Mouse (Mus musculus) forebrain, embryonic 13.5 days (tissue): ENCODE data around the gene Ptprz1. TPM values are rescaled to one million over a fixed set of nuclear protein-coding genes. Genes with fewer than 3 reads are reported as not detected.
A peak's percentile ranks its signal among the peaks of the same experiment; 100 is the strongest.

Source experiments
- ATAC-seq: fragments of 200-750 bp; cut with Nextera tagmentation; 2 replicates; pipeline ENCODE4 v1.8.0; 2017
- H3K27ac ChIP-seq: fragments of 300-500 bp; sonication (generic); 2 replicates; pipeline ENCODE4 v1.5.1; 2015; ENCODE audit warnings: inconsistent platforms, mild to moderate bottlenecking, moderate library complexity
- H3K27me3 ChIP-seq: fragments of 300-500 bp; sonication (generic); 2 replicates; pipeline ENCODE4 v1.6.1; 2015; ENCODE audit warnings: mild to moderate bottlenecking, inconsistent platforms
- H3K36me3 ChIP-seq: fragments of 300-500 bp; sonication (generic); 2 replicates; pipeline ENCODE4 v1.6.1; 2015; ENCODE audit warnings: mild to moderate bottlenecking, inconsistent platforms; ENCODE audit not compliant: poor library complexity, severe bottlenecking
- H3K4me1 ChIP-seq: fragments of 300-500 bp; sonication (generic); 2 replicates; pipeline ENCODE4 v1.6.1; 2015; ENCODE audit warnings: inconsistent platforms
- H3K4me2 ChIP-seq: fragments of 300-500 bp; sonication (generic); 2 replicates; pipeline ENCODE4 v1.6.1; 2015; ENCODE audit warnings: inconsistent platforms, mild to moderate bottlenecking, moderate library complexity
- H3K4me3 ChIP-seq: fragments of 300-500 bp; sonication (generic); 2 replicates; pipeline ENCODE4 v1.5.1; 2015; ENCODE audit warnings: mild to moderate bottlenecking, inconsistent platforms
- H3K9ac ChIP-seq: fragments of 300-500 bp; sonication (generic); 2 replicates; pipeline ENCODE4 v1.6.1; 2015; ENCODE audit warnings: mild to moderate bottlenecking, inconsistent platforms
- H3K9me3 ChIP-seq: fragments of 300-500 bp; sonication (generic); replicated peaks from 2 replicates; pipeline ENCODE4 v1.6.1; 2016; ENCODE audit warnings: inconsistent platforms
- WGBS: fragments of 180-500 bp; shearing (Covaris S2); methylation state at CpG from one replicate; pipeline ENCODE4 v1.1.7; 2015; 5-methylcytosine and 5-hydroxymethylcytosine counted together
- polyA plus RNA-seq: library from polyadenylated mRNA; unstranded; fragments of >200 nt; fragmentation: Nextera tagmentation; extraction: Ambion mirVana; gene quantifications from 2 replicates; pipeline ENCODE4 v1.2.1, GENCODE M21; 2015

The Ptprz1 gene
- polyA plus RNA-seq, 1 experiment from 2014 or later, result 82.0 TPM

GRCm38 (mm10) chr6:22922880-22923279, 47.6 kb downstream of the Ptprz1 start:
- Histone ChIP-seq H3K36me3 (no peaks in the 10 kb centered on the region), H3K4me3 (no peak overlapping the region), H3K27me3 (no peaks in the 10 kb centered on the region), H3K9ac (no peak overlapping the region), H3K4me1 (peaks cover 12% of the 10 kb centered on the region), H3K9me3 (no peaks in the 10 kb centered on the region), H3K4me2 (no peak overlapping the region), H3K27ac (peak overlapping the region; percentile 44)
- 2% methylated on average over 1 of the region's 1 CpGs for WGBS
- ATAC-seq, result peak; percentile 90

- ATAC-seq, result peak; percentile 60; the same call in 1 of the 2 replicates
- H3K4me2 ChIP-seq, result no peak overlapping the region
- 51% methylated on average over 2 of the region's 2 CpGs for WGBS
- H3K4me1 ChIP-seq, result peaks cover 16% of the 10 kb centered on the region
- H3K9me3 ChIP-seq, result no peaks in the 10 kb centered on the region
- H3K27ac ChIP-seq, result no peak overlapping the region
- no peak overlapping the region for H3K9ac ChIP-seq
- H3K27me3 ChIP-seq, result no peaks in the 10 kb centered on the region
- no peak overlapping the region for H3K4me3 ChIP-seq
- H3K36me3 ChIP-seq, result no peaks in the 10 kb centered on the region
Observed at GRCm38 (mm10) chr6:22932768-22933265, 57.5 kb downstream of the Ptprz1 start.

GRCm38 (mm10) chr6:22937126-22937525, 61.8 kb downstream of the Ptprz1 start:
- WGBS, result 37% methylated on average over 4 of the region's 4 CpGs
- no peaks in the 10 kb centered on the region for H3K9me3 ChIP-seq
- no peak overlapping the region for H3K27ac ChIP-seq
- ATAC-seq, result no peak
- no peaks in the 10 kb centered on the region for H3K36me3 ChIP-seq
- H3K4me2 ChIP-seq, result no peak overlapping the region
- H3K4me1 ChIP-seq, result peaks cover 46% of the 10 kb centered on the region
- no peak overlapping the region for H3K4me3 ChIP-seq
- no peak overlapping the region for H3K9ac ChIP-seq
- H3K27me3 ChIP-seq, result no peaks in the 10 kb centered on the region

- no peak overlapping the region; the same call in 1 of the 2 replicates for H3K4me2 ChIP-seq
- WGBS, result 22% methylated on average over 5 of the region's 5 CpGs
- peaks cover 46% of the 10 kb centered on the region for H3K4me1 ChIP-seq
- no peak overlapping the region for H3K4me3 ChIP-seq
- no peak overlapping the region; the same call in 1 of the 2 replicates for H3K27ac ChIP-seq
- ATAC-seq, result peak; percentile 62
- H3K9ac ChIP-seq, result no peak overlapping the region
- no peaks in the 10 kb centered on the region for H3K36me3 ChIP-seq
- no peaks in the 10 kb centered on the region for H3K9me3 ChIP-seq
- no peaks in the 10 kb centered on the region for H3K27me3 ChIP-seq
Observed at GRCm38 (mm10) chr6:22937526-22937925, 62.2 kb downstream of the Ptprz1 start.

- H3K9ac ChIP-seq, result no peak overlapping the region
- WGBS, result 98% methylated on average over 3 of the region's 3 CpGs
- no peak overlapping the region for H3K4me2 ChIP-seq
- no peaks in the 10 kb centered on the region for H3K36me3 ChIP-seq
- H3K4me3 ChIP-seq, result no peak overlapping the region
- H3K27me3 ChIP-seq, result no peaks in the 10 kb centered on the region
- no peak for ATAC-seq
- H3K4me1 ChIP-seq, result peaks cover 23% of the 10 kb centered on the region
- no peak overlapping the region for H3K27ac ChIP-seq
- no peaks in the 10 kb centered on the region for H3K9me3 ChIP-seq
Observed at GRCm38 (mm10) chr6:22944191-22944590, 68.9 kb downstream of the Ptprz1 start.

- H3K27me3 ChIP-seq, result no peaks in the 10 kb centered on the region
- no peak overlapping the region for H3K9ac ChIP-seq
- H3K36me3 ChIP-seq, result peaks cover 21% of the 10 kb centered on the region
- no peak overlapping the region for H3K27ac ChIP-seq
- H3K4me1 ChIP-seq, result no peaks in the 10 kb centered on the region
- ATAC-seq, result no peak
- no peak overlapping the region for H3K4me3 ChIP-seq
- WGBS, result 94% methylated on average over 3 of the region's 3 CpGs
- H3K4me2 ChIP-seq, result no peak overlapping the region
- H3K9me3 ChIP-seq, result 0 out of 2 replicates have a peak, but pooled peaks cover 3% of the 10 kb centered on the region
Observed at GRCm38 (mm10) chr6:22963374-22963773, 88.1 kb downstream of the Ptprz1 start.

- H3K27me3 ChIP-seq, result no peaks in the 10 kb centered on the region
- 48% methylated on average over 2 of the region's 2 CpGs for WGBS
- 0 out of 2 replicates have a peak, but pooled peaks cover 3% of the 10 kb centered on the region for H3K9me3 ChIP-seq
- no peak overlapping the region for H3K4me3 ChIP-seq
- ATAC-seq, result peak; percentile 45; the same call in 1 of the 2 replicates
- no peak overlapping the region for H3K9ac ChIP-seq
- no peak overlapping the region for H3K4me2 ChIP-seq
- H3K4me1 ChIP-seq, result no peaks in the 10 kb centered on the region
- no peak overlapping the region for H3K27ac ChIP-seq
- H3K36me3 ChIP-seq, result peaks cover 18% of the 10 kb centered on the region
Observed at GRCm38 (mm10) chr6:22968073-22968472, 92.8 kb downstream of the Ptprz1 start.

- Histone ChIP-seq H3K9me3 (peaks cover 10% of the 10 kb centered on the region), H3K36me3 (peaks cover 25% of the 10 kb centered on the region), H3K27ac (no peak overlapping the region), H3K27me3 (no peaks in the 10 kb centered on the region), H3K4me1 (peaks cover 7% of the 10 kb centered on the region; the same call in 1 of the 2 replicates), H3K4me3 (no peak overlapping the region), H3K4me2 (peak overlapping the region; percentile 36), H3K9ac (no peak overlapping the region)
- peak; percentile 88 for ATAC-seq
- WGBS, result 2% methylated on average over 9 of the region's 9 CpGs
Observed at GRCm38 (mm10) chr6:22983769-22984519, 108.6 kb downstream of the Ptprz1 start.

- H3K4me2 ChIP-seq, result peak overlapping the region; percentile 36
- WGBS, result 4% methylated on average over 5 of the region's 5 CpGs
Observed at GRCm38 (mm10) chr6:22984520-22985154, 109.3 kb downstream of the Ptprz1 start.

GRCm38 (mm10) chr6:23003152-23003551, 127.8 kb downstream of the Ptprz1 start:
- 26% methylated on average over 3 of the region's 3 CpGs for WGBS
- no peak; the same call in 1 of the 2 replicates for ATAC-seq

More at GRCm38 (mm10) chr6:22984520-22985154, 109.3 kb downstream of the Ptprz1 start:
- peaks cover 23% of the 10 kb centered on the region for H3K36me3 ChIP-seq
- H3K27ac ChIP-seq, result no peak overlapping the region
- peak; percentile 72 for ATAC-seq
- no peak overlapping the region for H3K4me3 ChIP-seq
- H3K9me3 ChIP-seq, result peaks cover 10% of the 10 kb centered on the region
- no peaks in the 10 kb centered on the region for H3K27me3 ChIP-seq
- peaks cover 7% of the 10 kb centered on the region; the same call in 1 of the 2 replicates for H3K4me1 ChIP-seq
- no peak overlapping the region; the same call in 1 of the 2 replicates for H3K9ac ChIP-seq

GRCm38 (mm10) chr6:23014988-23015613, 139.8 kb downstream of the Ptprz1 start:
- H3K4me1 ChIP-seq, result no peaks in the 10 kb centered on the region
- H3K4me3 ChIP-seq, result no peak overlapping the region
- H3K9ac ChIP-seq, result no peak overlapping the region
- no peak overlapping the region for H3K4me2 ChIP-seq
- H3K27ac ChIP-seq, result no peak overlapping the region
- H3K9me3 ChIP-seq, result no peaks in the 10 kb centered on the region
- H3K36me3 ChIP-seq, result peaks cover 23% of the 10 kb centered on the region
- WGBS, result 38% methylated on average over 4 of the region's 4 CpGs
- ATAC-seq, result peak; percentile 48; the same call in 1 of the 2 replicates
- no peaks in the 10 kb centered on the region for H3K27me3 ChIP-seq

More at GRCm38 (mm10) chr6:23003152-23003551, 127.8 kb downstream of the Ptprz1 start:
- Histone ChIP-seq H3K9me3 (no peaks in the 10 kb centered on the region), H3K4me2 (no peak overlapping the region), H3K36me3 (peaks cover 35% of the 10 kb centered on the region), H3K4me3 (no peak overlapping the region), H3K4me1 (no peaks in the 10 kb centered on the region), H3K27me3 (no peaks in the 10 kb centered on the region), H3K9ac (no peak overlapping the region), H3K27ac (no peak overlapping the region)

- H3K27ac ChIP-seq, result no peak overlapping the region
- ATAC-seq, result no peak
- no peaks in the 10 kb centered on the region for H3K27me3 ChIP-seq
- H3K4me1 ChIP-seq, result no peaks in the 10 kb centered on the region
- H3K4me3 ChIP-seq, result no peak overlapping the region
- H3K9ac ChIP-seq, result no peak overlapping the region
- 91% methylated on average over 1 of the region's 1 CpGs for WGBS
- H3K4me2 ChIP-seq, result no peak overlapping the region
- H3K36me3 ChIP-seq, result peaks cover 35% of the 10 kb centered on the region
- H3K9me3 ChIP-seq, result no peaks in the 10 kb centered on the region
Observed at GRCm38 (mm10) chr6:23028251-23028650, 152.9 kb downstream of the Ptprz1 start.
